Mouse (Mus musculus): ENCODE results near the gene Nod2.
"Not testable (repeated sequence)": the region's sequence is repeated elsewhere in the genome, so short reads cannot be mapped to it uniquely, and the experiment has no call there.

The Nod2 gene

GRCm38 (mm10) chr8:88633343-88633765 lies 13.8 kb upstream of the Nod2 start:
- DNase-seq (ENCODE audit: low spot score): no peak

GRCm38 (mm10) chr8:88635474-88636397 lies 11.4 kb upstream of the Nod2 start, which contains the start of gene Snx20:
TSS of gene Snx20 (minus strand) at chr8:88636128.
- no peak for DNase-seq (ENCODE audit: low spot score)

GRCm38 (mm10) chr8:88637092-88638000 lies 9.8 kb upstream of the Nod2 start:
- no peak for DNase-seq (ENCODE audit: low spot score)

- DNase-seq (ENCODE audit: low spot score): no peak
Observed at GRCm38 (mm10) chr8:88638908-88639307, 8.2 kb upstream of the Nod2 start.

- no peak for DNase-seq (ENCODE audit: low spot score)
Observed at GRCm38 (mm10) chr8:88642734-88643564, 4.2 kb upstream of the Nod2 start.

GRCm38 (mm10) chr8:88648322-88648721 lies 1.2 kb downstream of the Nod2 start:
- DNase-seq (ENCODE audit: low spot score): no peak

- no peak for DNase-seq (ENCODE audit: low spot score)
Observed at GRCm38 (mm10) chr8:88650016-88650708, 3.0 kb downstream of the Nod2 start.

- not testable (repeated sequence) for DNase-seq (ENCODE audit: low spot score)
Observed at GRCm38 (mm10) chr8:88651122-88651521, 4.0 kb downstream of the Nod2 start.

- no peak for DNase-seq (ENCODE audit: low spot score)
Observed at GRCm38 (mm10) chr8:88655334-88655733, 8.2 kb downstream of the Nod2 start.

- no peak for DNase-seq (ENCODE audit: low spot score)
Observed at GRCm38 (mm10) chr8:88659873-88660272, 12.8 kb downstream of the Nod2 start.

GRCm38 (mm10) chr8:88662401-88662821 lies 15.3 kb downstream of the Nod2 start:
- DNase-seq (ENCODE audit: low spot score): no peak

GRCm38 (mm10) chr8:88664121-88664520 lies 17.0 kb downstream of the Nod2 start:
- DNase-seq (ENCODE audit: low spot score): no peak

- no peak for DNase-seq (ENCODE audit: low spot score)
Observed at GRCm38 (mm10) chr8:88664947-88665346, 17.8 kb downstream of the Nod2 start.

GRCm38 (mm10) chr8:88666435-88666834 lies 19.3 kb downstream of the Nod2 start:
- no peak for DNase-seq (ENCODE audit: low spot score)

GRCm38 (mm10) chr8:88668400-88669086 lies 21.4 kb downstream of the Nod2 start:
- no peak for DNase-seq (ENCODE audit: low spot score)

- no peak for DNase-seq (ENCODE audit: low spot score)
Observed at GRCm38 (mm10) chr8:88670782-88671181, 23.7 kb downstream of the Nod2 start.

- DNase-seq (ENCODE audit: low spot score): no peak
Observed at GRCm38 (mm10) chr8:88671575-88671974, 24.5 kb downstream of the Nod2 start.

- DNase-seq (ENCODE audit: low spot score): no peak
Observed at GRCm38 (mm10) chr8:88673859-88674258, 26.7 kb downstream of the Nod2 start.

- DNase-seq (ENCODE audit: low spot score): no peak
Observed at GRCm38 (mm10) chr8:88675372-88676165, 28.5 kb downstream of the Nod2 start.

GRCm38 (mm10) chr8:88677071-88677470 lies 30.0 kb downstream of the Nod2 start:
- DNase-seq (ENCODE audit: low spot score): no peak
